Mouse (Mus musculus) hindbrain, embryonic 16.5 days (tissue): ENCODE data around the gene Pld4. TPM values are rescaled to one million over a fixed set of nuclear protein-coding genes. Genes with fewer than 3 reads are reported as not detected.

Experiments
- ATAC-seq: fragments of 200-750 bp; cut with Nextera tagmentation; 2 replicates; pipeline ENCODE4 v1.8.0; 2017; ENCODE audit warnings: moderate TSS enrichment, moderate library complexity
- H3K27ac ChIP-seq: fragments of 300-500 bp; sonication (generic); 2 replicates; pipeline ENCODE4 v1.5.1; 2014; ENCODE audit warnings: low read depth, mild to moderate bottlenecking, control low read depth, low read length, moderate library complexity
- H3K27me3 ChIP-seq: fragments of 300-500 bp; sonication (generic); replicated peaks from 2 replicates; pipeline ENCODE4 v1.6.1; 2014; ENCODE audit warnings: low read length; ENCODE audit not compliant: control insufficient read depth, insufficient read depth
- H3K36me3 ChIP-seq: fragments of 300-500 bp; sonication (generic); 2 replicates; pipeline ENCODE4 v1.6.1; 2014; ENCODE audit warnings: mild to moderate bottlenecking, low read length, moderate library complexity, mixed read lengths; ENCODE audit not compliant: control insufficient read depth, insufficient read depth
- H3K4me1 ChIP-seq: fragments of 300-500 bp; sonication (generic); 2 replicates; pipeline ENCODE4 v1.6.1; 2014; ENCODE audit warnings: low read depth, low read length; ENCODE audit not compliant: control insufficient read depth, insufficient read depth
- H3K4me2 ChIP-seq: fragments of 300-500 bp; sonication (generic); 2 replicates; pipeline ENCODE4 v1.6.1; 2014; ENCODE audit warnings: mild to moderate bottlenecking, low read length, control low read depth, moderate library complexity
- H3K4me3 ChIP-seq: fragments of 300-500 bp; sonication (generic); 2 replicates; pipeline ENCODE4 v1.5.1; 2014; ENCODE audit warnings: mild to moderate bottlenecking, low read length, control low read depth, moderate library complexity
- H3K9ac ChIP-seq: fragments of 300-500 bp; sonication (generic); 2 replicates; pipeline ENCODE4 v1.6.1; 2014; ENCODE audit warnings: low read depth, mild to moderate bottlenecking, control low read depth, low read length, moderate library complexity
- H3K9me3 ChIP-seq: fragments of 300-500 bp; sonication (generic); 2 replicates; pipeline ENCODE4 v1.6.1; 2014; ENCODE audit warnings: mild to moderate bottlenecking, low read length, moderate library complexity; ENCODE audit not compliant: control insufficient read depth
- WGBS: fragments of 180-500 bp; shearing (Covaris S2); extraction: QIAGEN DNeasy Blood & Tissue Kit; methylation state at CpG from one replicate; pipeline ENCODE4 v1.1.7; 2014; 5-methylcytosine and 5-hydroxymethylcytosine counted together
- polyA plus RNA-seq: library from polyadenylated mRNA; unstranded; fragments of >200 nt; fragmentation: Nextera tagmentation; extraction: Ambion mirVana; gene quantifications from 2 replicates; pipeline ENCODE4 v1.2.1, GENCODE M21; 2015

The Pld4 gene
- polyA plus RNA-seq, 1 experiment from 2014 or later = 5.6 TPM

DNA sequence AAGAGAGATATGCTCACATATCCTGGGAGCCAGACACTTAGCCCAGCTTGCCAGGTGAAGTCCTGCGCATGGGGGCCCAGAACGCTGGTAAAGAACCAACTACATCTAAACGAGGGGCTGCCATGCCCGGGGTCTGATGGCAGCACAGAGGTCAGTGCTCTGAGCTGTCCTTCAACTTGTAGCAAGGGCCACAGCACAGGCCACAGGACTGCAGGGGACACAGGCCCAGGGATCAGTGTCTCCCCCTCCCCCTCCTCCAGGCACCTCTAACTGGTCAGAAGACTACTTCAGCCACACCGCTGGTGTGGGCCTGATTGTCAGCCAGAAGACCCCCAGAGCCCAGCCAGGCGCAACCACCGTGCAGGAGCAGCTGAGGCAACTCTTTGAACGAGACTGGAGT is 7.7 kb downstream of the Pld4 start:
- no peaks in the 10 kb centered on the region for H3K4me1 ChIP-seq
- no peak overlapping the region for H3K4me2 ChIP-seq
- H3K36me3 ChIP-seq = no peaks in the 10 kb centered on the region
- no peak overlapping the region for H3K9ac ChIP-seq
- no peaks in the 10 kb centered on the region for H3K27me3 ChIP-seq
- ATAC-seq = no peak
- no peak overlapping the region for H3K27ac ChIP-seq
- H3K4me3 ChIP-seq = no peak overlapping the region
- no peaks in the 10 kb centered on the region for H3K9me3 ChIP-seq
- WGBS = 83% methylated on average over 8 of the region's 8 CpGs

DNA sequence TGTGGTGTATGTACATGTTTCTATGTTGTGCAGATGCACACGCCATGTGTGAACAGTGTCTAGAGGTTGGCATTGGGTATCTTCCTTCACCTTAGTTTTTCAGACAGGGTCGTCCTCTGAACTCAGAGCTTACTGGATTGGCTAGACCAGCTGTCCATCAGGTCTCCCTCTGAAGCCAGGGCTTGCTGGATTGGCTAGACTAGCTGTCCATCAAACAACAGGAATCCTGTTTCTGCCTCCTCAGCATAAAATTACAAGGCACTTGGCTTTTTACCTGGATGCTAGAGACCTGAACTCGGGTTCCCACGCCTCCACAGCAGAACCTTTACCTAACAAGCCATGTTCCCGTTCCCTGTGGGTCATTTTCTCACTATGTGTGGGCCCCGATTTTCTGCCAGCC is 8.6 kb downstream of the Pld4 start:
- Histone ChIP-seq H3K9me3 (no peaks in the 10 kb centered on the region), H3K27me3 (no peaks in the 10 kb centered on the region), H3K4me2 (no peak overlapping the region), H3K4me3 (no peak overlapping the region), H3K9ac (no peak overlapping the region), H3K27ac (no peak overlapping the region), H3K36me3 (no peaks in the 10 kb centered on the region), H3K4me1 (no peaks in the 10 kb centered on the region)
- WGBS = 90% methylated on average over 6 of the region's 6 CpGs
- no peak for ATAC-seq

DNA sequence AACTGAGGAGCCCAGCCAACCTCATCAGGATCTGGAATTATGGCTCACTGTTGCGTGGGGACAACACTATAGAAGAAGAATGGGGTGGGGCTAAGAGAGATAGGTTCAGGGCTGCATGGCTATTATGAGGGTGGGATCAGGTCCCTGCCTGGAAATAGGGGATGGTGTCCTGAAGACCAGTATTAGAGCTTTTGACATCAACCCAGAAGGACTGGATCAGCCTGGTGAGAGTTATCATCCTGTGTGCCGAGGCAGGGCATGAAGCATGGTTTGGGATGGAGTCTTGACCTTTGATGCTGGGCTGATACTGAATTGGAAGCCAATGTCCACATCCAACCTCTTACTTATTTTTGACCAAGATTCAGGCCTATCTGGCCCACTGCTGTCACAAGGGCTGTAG is 9.3 kb downstream of the Pld4 start:
- no peaks in the 10 kb centered on the region for H3K9me3 ChIP-seq
- no peaks in the 10 kb centered on the region for H3K27me3 ChIP-seq
- no peak for ATAC-seq
- no peaks in the 10 kb centered on the region for H3K36me3 ChIP-seq
- no peak overlapping the region for H3K9ac ChIP-seq
- no peak overlapping the region for H3K4me2 ChIP-seq
- WGBS = 79% methylated on average over 2 of the region's 2 CpGs
- H3K27ac ChIP-seq = no peak overlapping the region
- no peaks in the 10 kb centered on the region for H3K4me1 ChIP-seq
- H3K4me3 ChIP-seq = no peak overlapping the region

GRCm38 (mm10) chr12:112770396-112770795 is 9.9 kb downstream of the Pld4 start:
- Histone ChIP-seq H3K4me2 (no peak overlapping the region), H3K4me1 (no peaks in the 10 kb centered on the region), H3K9me3 (no peaks in the 10 kb centered on the region), H3K27ac (no peak overlapping the region), H3K4me3 (no peak overlapping the region), H3K9ac (no peak overlapping the region), H3K27me3 (no peaks in the 10 kb centered on the region), H3K36me3 (no peaks in the 10 kb centered on the region)
- 70% methylated on average over 4 of the region's 4 CpGs for WGBS
- ATAC-seq = no peak

GRCm38 (mm10) chr12:112772306-112772705 is 11.9 kb downstream of the Pld4 start:
- no peaks in the 10 kb centered on the region for H3K4me1 ChIP-seq
- no peaks in the 10 kb centered on the region for H3K27me3 ChIP-seq
- 91% methylated on average over 14 of the region's 14 CpGs for WGBS
- no peak overlapping the region for H3K9ac ChIP-seq
- no peak for ATAC-seq
- no peak overlapping the region for H3K4me2 ChIP-seq
- no peaks in the 10 kb centered on the region for H3K9me3 ChIP-seq
- H3K4me3 ChIP-seq = no peak overlapping the region
- no peak overlapping the region for H3K27ac ChIP-seq
- H3K36me3 ChIP-seq = no peaks in the 10 kb centered on the region

DNA sequence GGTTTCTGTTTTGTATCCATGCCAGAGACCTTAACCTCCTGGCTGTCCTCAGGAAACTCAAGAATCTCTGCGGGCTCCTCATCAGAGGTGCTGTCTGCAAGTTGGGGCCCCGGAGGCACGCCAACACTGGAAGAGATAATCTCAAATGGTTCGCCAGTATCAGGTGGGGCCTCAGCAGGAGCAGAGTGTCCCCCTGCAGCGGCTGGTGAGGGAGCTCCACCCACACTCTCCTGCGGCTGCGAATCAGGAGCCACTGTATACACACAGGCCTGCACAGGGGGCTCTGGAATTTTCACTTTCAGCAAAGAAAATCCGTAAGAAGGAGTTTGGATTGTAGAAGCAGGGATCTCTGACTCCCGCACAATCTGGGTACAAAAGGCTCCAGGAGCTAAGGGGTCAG is 12.9 kb downstream of the Pld4 start:
- Histone ChIP-seq H3K9ac (no peak overlapping the region), H3K9me3 (no peaks in the 10 kb centered on the region), H3K27ac (no peak overlapping the region), H3K4me3 (no peak overlapping the region), H3K27me3 (no peaks in the 10 kb centered on the region), H3K36me3 (no peaks in the 10 kb centered on the region), H3K4me1 (no peaks in the 10 kb centered on the region), H3K4me2 (no peak overlapping the region)
- WGBS = 47% methylated on average over 9 of the region's 9 CpGs
- ATAC-seq = no peak

DNA sequence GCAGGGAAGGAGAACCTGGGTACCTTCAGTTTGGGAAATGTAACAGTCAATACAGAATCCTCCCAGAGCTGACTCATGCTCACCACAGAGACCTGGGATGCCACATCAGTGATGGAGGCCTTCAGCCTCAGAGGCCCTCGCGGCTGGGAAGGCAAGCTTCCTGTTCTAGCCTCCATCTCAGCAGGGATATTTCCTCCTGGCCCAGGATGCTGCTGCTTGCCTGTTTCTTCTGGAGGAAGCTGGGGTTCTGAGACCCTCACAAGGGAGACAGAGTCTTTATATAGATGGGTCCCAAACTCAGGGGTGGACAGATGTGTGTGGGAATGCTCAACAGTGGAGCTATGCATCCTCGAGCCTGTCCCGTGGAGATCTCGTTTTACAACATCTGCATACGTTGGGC is 13.6 kb downstream of the Pld4 start:
- 82% methylated on average over 6 of the region's 6 CpGs for WGBS

GRCm38 (mm10) chr12:112774481-112774880 is 14.0 kb downstream of the Pld4 start:
- no peak overlapping the region for H3K27ac ChIP-seq
- H3K36me3 ChIP-seq = no peaks in the 10 kb centered on the region
- H3K9ac ChIP-seq = no peak overlapping the region
- no peak overlapping the region for H3K4me2 ChIP-seq
- no peak overlapping the region for H3K4me3 ChIP-seq
- H3K9me3 ChIP-seq = no peaks in the 10 kb centered on the region
- H3K4me1 ChIP-seq = no peaks in the 10 kb centered on the region
- ATAC-seq = no peak
- 93% methylated on average over 10 of the region's 10 CpGs for WGBS
- H3K27me3 ChIP-seq = no peaks in the 10 kb centered on the region

More for the DNA sequence above, 13.6 kb downstream of the Pld4 start:
- no peak overlapping the region for H3K4me2 ChIP-seq
- H3K4me1 ChIP-seq = no peaks in the 10 kb centered on the region
- H3K9ac ChIP-seq = no peak overlapping the region
- H3K36me3 ChIP-seq = no peaks in the 10 kb centered on the region
- ATAC-seq = no peak
- H3K27me3 ChIP-seq = no peaks in the 10 kb centered on the region
- no peak overlapping the region for H3K27ac ChIP-seq
- H3K9me3 ChIP-seq = no peaks in the 10 kb centered on the region
- H3K4me3 ChIP-seq = no peak overlapping the region

DNA sequence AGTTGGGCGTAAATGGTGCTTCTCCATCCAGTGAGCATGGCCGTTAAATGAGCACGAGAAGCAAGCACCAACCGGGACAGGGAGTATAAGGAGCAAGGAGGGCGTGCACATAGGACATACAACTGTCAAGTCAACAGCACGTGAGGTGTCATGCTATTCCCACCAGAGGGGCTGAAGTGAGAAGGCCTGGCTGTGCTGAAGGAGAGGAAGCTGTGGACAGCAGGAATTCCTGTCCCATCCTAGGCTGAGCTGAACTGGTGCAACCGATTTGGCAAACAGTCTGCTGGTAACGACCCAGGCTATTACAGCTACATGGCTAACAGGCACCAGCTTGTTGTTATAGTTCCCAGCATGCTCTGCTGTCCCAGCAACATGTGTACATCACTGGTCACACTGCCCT is 30.6 kb downstream of the Pld4 start:
- Histone ChIP-seq H3K4me3 (no peak overlapping the region), H3K27me3 (no peaks in the 10 kb centered on the region), H3K36me3 (no peaks in the 10 kb centered on the region), H3K27ac (no peak overlapping the region), H3K9me3 (no peaks in the 10 kb centered on the region), H3K4me1 (no peaks in the 10 kb centered on the region), H3K4me2 (no peak overlapping the region), H3K9ac (no peak overlapping the region)
- WGBS = 75% methylated on average over 8 of the region's 8 CpGs
- no peak for ATAC-seq
